Mouse (Mus musculus) stomach, embryonic 16.5 days (tissue): ENCODE results near the gene Grm8. TPM values are rescaled to one million over a fixed set of nuclear protein-coding genes. Genes with fewer than 3 reads are reported as not detected.

Source experiments
- ATAC-seq: fragments of 200-750 bp; cut with Nextera tagmentation; 2 replicates; pipeline ENCODE4 v1.8.0; 2017; ENCODE audit warnings: moderate number of reproducible peaks, moderate TSS enrichment; ENCODE audit not compliant: insufficient read depth, low FRiP score
- H3K27ac ChIP-seq: fragments of 300-500 bp; sonication (generic); 2 replicates; pipeline ENCODE4 v1.5.1; 2014; ENCODE audit warnings: low read length
- H3K27me3 ChIP-seq: fragments of 300-500 bp; sonication (generic); 2 replicates; pipeline ENCODE4 v1.6.1; 2014; ENCODE audit warnings: low read length, control low read depth, mixed read lengths; ENCODE audit not compliant: control insufficient read depth, insufficient read depth
- H3K36me3 ChIP-seq: fragments of 300-500 bp; sonication (generic); 2 replicates; pipeline ENCODE4 v1.6.1; 2014; ENCODE audit warnings: low read length; ENCODE audit not compliant: control insufficient read depth, insufficient read depth
- H3K4me1 ChIP-seq: fragments of 300-500 bp; sonication (generic); 2 replicates; pipeline ENCODE4 v1.6.1; 2014; ENCODE audit warnings: low read length, control low read depth, mixed read lengths; ENCODE audit not compliant: control insufficient read depth, insufficient read depth
- H3K4me2 ChIP-seq: fragments of 300-500 bp; sonication (generic); 2 replicates; pipeline ENCODE4 v1.6.1; 2014; ENCODE audit warnings: low read depth, low read length, mixed read lengths
- H3K4me3 ChIP-seq: fragments of 300-500 bp; sonication (generic); replicated peaks from 2 replicates; pipeline ENCODE4 v1.5.1; 2014; ENCODE audit warnings: mild to moderate bottlenecking, low read length
- H3K9ac ChIP-seq: fragments of 300-500 bp; sonication (generic); 2 replicates; pipeline ENCODE4 v1.6.1; 2014; ENCODE audit warnings: low read length
- H3K9me3 ChIP-seq: fragments of 300-500 bp; sonication (generic); replicated peaks from 2 replicates; pipeline ENCODE4 v1.6.1; 2016; ENCODE audit warnings: low read length, control low read depth; ENCODE audit not compliant: control insufficient read depth
- whole genome bisulfite sequencing: fragments of 180-500 bp; shearing (Covaris S2); extraction: QIAGEN DNeasy Blood & Tissue Kit; methylation state at CpG from one replicate; pipeline ENCODE4 v1.1.7; 2014; 5-methylcytosine and 5-hydroxymethylcytosine counted together
- polyA plus RNA-seq: library from polyadenylated mRNA; unstranded; fragments of >200 nt; fragmentation: Nextera tagmentation; extraction: Ambion mirVana; gene quantifications from 2 replicates; pipeline ENCODE4 v1.2.1, GENCODE M21; 2015

Gene Grm8
- polyA plus RNA-seq, 1 experiment from 2014 or later: 1.6 TPM

DNA sequence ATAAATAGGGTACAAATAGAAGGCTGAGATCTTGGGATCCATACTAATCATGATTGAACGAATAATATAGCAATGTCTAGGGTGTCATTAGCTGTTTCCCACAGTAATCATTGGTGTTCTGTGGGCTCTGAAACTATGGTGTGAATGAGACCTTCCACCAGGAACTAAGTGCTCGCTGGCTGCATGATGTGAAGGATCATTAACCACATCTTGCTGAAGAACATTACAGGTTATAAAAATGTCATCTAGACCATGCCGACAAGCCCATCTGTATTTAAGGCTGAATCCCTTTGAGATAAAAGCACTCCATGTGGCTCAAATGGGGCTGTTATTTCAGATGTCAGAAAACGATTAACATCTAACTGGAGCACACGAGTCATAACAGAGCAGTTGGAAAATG lies 674.0 kb downstream of the Grm8 start:
- no peak overlapping the region for H3K4me3 ChIP-seq
- H3K9me3 ChIP-seq: no peaks in the 10 kb centered on the region
- no peaks in the 10 kb centered on the region for H3K27me3 ChIP-seq
- no peak for ATAC-seq
- no peaks in the 10 kb centered on the region for H3K36me3 ChIP-seq
- H3K4me2 ChIP-seq: no peak overlapping the region
- no peaks in the 10 kb centered on the region for H3K4me1 ChIP-seq
- no peak overlapping the region for H3K27ac ChIP-seq
- no peak overlapping the region for H3K9ac ChIP-seq
- WGBS: 63% methylated on average over 5 of the region's 5 CpGs

- Histone ChIP-seq H3K4me3 (no peak overlapping the region), H3K4me1 (no peaks in the 10 kb centered on the region), H3K27me3 (no peaks in the 10 kb centered on the region), H3K27ac (no peak overlapping the region), H3K9ac (no peak overlapping the region), H3K9me3 (no peaks in the 10 kb centered on the region), H3K4me2 (no peak overlapping the region), H3K36me3 (no peaks in the 10 kb centered on the region)
- ATAC-seq: no peak
- 69% methylated on average over 4 of the region's 4 CpGs for WGBS
These were observed 726.5 kb downstream of the Grm8 start for GRCm38 (mm10) chr6:27408473-27408872.

- H3K36me3 ChIP-seq: no peaks in the 10 kb centered on the region
- H3K27ac ChIP-seq: no peak overlapping the region
- H3K9me3 ChIP-seq: no peaks in the 10 kb centered on the region
- no peak overlapping the region for H3K9ac ChIP-seq
- no peaks in the 10 kb centered on the region for H3K27me3 ChIP-seq
- ATAC-seq: no peak
- no peak overlapping the region for H3K4me3 ChIP-seq
- no peaks in the 10 kb centered on the region for H3K4me1 ChIP-seq
- no peak overlapping the region for H3K4me2 ChIP-seq
These were observed 762.6 kb downstream of the Grm8 start for GRCm38 (mm10) chr6:27372416-27372815.

GRCm38 (mm10) chr6:27371095-27371494 lies 763.9 kb downstream of the Grm8 start:
- H3K4me1 ChIP-seq: no peaks in the 10 kb centered on the region
- no peaks in the 10 kb centered on the region for H3K36me3 ChIP-seq
- H3K27ac ChIP-seq: no peak overlapping the region
- WGBS: 52% methylated on average over 2 of the region's 2 CpGs
- H3K9ac ChIP-seq: no peak overlapping the region
- H3K4me2 ChIP-seq: no peak overlapping the region
- H3K4me3 ChIP-seq: no peak overlapping the region
- no peaks in the 10 kb centered on the region for H3K27me3 ChIP-seq
- H3K9me3 ChIP-seq: no peaks in the 10 kb centered on the region
- ATAC-seq: no peak

DNA sequence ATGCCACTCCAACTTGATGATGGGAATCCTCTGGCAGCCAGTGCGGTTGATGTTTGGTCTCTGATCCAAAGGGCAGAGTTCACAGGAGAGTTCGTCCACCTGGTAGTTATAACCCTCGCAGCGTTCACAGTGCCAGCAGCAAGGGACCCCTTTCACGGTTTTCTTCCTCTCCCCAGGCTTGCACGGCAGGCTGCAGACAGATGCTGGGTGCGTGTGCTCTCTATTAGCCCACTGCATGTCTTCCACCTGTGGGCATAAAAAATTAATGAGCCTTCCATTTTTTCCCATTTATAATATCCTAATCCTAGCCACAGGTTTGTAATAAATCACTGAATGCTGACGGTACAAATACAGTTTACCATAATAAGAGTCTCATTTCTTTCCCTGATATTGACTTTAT lies 771.2 kb downstream of the Grm8 start:
- WGBS: 70% methylated on average over 8 of the region's 8 CpGs
- Histone ChIP-seq H3K4me1 (no peaks in the 10 kb centered on the region), H3K36me3 (no peaks in the 10 kb centered on the region), H3K4me2 (no peak overlapping the region), H3K27me3 (no peaks in the 10 kb centered on the region), H3K4me3 (no peak overlapping the region), H3K9ac (no peak overlapping the region), H3K9me3 (no peaks in the 10 kb centered on the region), H3K27ac (no peak overlapping the region)
- ATAC-seq: no peak

DNA sequence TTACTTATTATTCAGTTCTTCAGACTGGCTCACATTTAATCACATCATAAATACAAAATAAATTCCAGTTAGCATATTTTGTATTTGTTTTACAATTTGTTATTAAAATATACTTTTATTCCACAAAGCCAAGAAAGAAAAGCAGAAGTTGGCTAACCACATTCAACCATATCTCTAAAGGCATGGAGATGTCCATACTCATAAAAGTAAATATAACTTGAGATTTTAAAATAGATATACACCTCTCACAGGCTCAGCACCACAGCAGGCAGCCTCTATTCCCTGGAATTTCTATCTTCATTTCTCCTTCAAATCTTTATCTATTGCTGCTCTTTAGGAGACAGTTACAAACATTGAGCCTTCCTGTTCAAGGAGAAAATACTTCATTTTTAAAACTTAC lies 774.5 kb downstream of the Grm8 start:
- Histone ChIP-seq H3K27ac (no peak overlapping the region), H3K36me3 (no peaks in the 10 kb centered on the region), H3K4me3 (no peak overlapping the region), H3K9me3 (no peaks in the 10 kb centered on the region), H3K4me2 (no peak overlapping the region), H3K9ac (no peak overlapping the region), H3K27me3 (no peaks in the 10 kb centered on the region), H3K4me1 (no peaks in the 10 kb centered on the region)
- ATAC-seq: no peak

DNA sequence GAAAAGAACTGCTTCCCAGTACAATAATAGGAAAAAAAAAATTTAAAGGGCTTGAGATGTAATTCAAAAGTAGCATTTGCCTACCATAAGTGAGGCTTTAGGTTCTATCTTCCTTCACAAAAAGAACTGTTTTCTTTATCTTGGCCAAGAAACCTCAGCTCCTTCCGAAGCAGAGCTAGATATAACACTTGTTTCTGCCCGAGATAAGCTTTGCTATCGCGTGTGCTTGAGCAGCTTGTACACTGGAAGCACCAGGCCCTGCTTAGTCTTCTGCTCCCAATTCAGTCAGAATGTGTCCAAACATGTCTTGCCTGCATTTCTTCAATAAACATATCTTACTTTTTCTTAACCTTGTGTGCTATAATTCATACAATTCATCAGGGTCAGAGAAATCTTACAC lies 783.8 kb downstream of the Grm8 start:
- H3K4me2 ChIP-seq: no peak overlapping the region
- 72% methylated on average over 4 of the region's 4 CpGs for WGBS
- no peaks in the 10 kb centered on the region for H3K36me3 ChIP-seq
- no peaks in the 10 kb centered on the region for H3K4me1 ChIP-seq
- H3K27me3 ChIP-seq: no peaks in the 10 kb centered on the region
- no peaks in the 10 kb centered on the region for H3K9me3 ChIP-seq
- ATAC-seq: no peak
- no peak overlapping the region for H3K9ac ChIP-seq
- no peak overlapping the region for H3K27ac ChIP-seq
- H3K4me3 ChIP-seq: no peak overlapping the region

DNA sequence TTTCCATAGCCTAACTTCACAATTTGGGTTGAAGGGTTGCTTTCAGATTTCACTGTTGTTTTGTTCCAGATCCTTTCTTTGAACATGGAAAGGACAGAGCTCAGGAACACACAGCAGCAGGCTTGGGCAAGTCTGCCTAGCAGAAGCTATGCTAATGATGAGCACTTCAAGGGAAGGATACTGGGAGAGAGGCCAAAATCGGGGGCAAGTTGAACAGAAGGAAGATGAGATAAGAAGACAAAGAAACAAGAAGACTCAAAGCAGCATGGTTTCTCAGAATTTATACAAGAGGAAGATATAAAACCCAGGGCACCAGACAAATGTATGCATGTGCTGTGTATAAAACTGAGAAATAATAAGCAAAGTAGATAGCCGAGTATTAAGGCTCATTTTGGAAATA lies 786.7 kb downstream of the Grm8 start:
- ATAC-seq: no peak
- H3K4me2 ChIP-seq: no peak overlapping the region
- no peaks in the 10 kb centered on the region for H3K4me1 ChIP-seq
- no peak overlapping the region for H3K4me3 ChIP-seq
- H3K9me3 ChIP-seq: no peaks in the 10 kb centered on the region
- H3K27ac ChIP-seq: no peak overlapping the region
- no peak overlapping the region for H3K9ac ChIP-seq
- H3K27me3 ChIP-seq: no peaks in the 10 kb centered on the region
- no peaks in the 10 kb centered on the region for H3K36me3 ChIP-seq
- 59% methylated on average over 2 of the region's 2 CpGs for WGBS

DNA sequence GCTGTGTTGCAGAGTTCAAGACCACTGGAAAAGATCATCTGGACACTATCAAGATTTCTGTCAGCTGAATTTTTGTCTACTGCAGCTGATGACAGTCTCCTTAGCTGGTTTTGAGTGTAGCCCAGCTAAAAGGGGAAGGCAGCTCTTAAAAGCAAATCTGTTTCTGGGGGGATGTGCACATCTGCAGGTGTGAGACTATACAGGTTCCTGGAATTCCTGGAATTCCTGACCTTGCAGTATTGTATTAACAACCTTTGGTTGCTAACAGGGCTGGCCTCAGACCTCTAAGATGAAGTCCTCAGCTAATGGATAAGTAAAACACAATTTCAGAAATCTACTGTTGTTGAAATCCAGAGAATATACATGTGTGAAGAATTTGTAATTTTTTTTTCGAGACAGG lies 788.7 kb downstream of the Grm8 start:
- no peaks in the 10 kb centered on the region for H3K27me3 ChIP-seq
- ATAC-seq: no peak
- no peaks in the 10 kb centered on the region for H3K4me1 ChIP-seq
- no peaks in the 10 kb centered on the region for H3K9me3 ChIP-seq
- H3K27ac ChIP-seq: no peak overlapping the region
- no peak overlapping the region for H3K9ac ChIP-seq
- no peaks in the 10 kb centered on the region for H3K36me3 ChIP-seq
- H3K4me3 ChIP-seq: no peak overlapping the region
- WGBS: 72% methylated on average over 1 of the region's 1 CpGs
- H3K4me2 ChIP-seq: no peak overlapping the region

DNA sequence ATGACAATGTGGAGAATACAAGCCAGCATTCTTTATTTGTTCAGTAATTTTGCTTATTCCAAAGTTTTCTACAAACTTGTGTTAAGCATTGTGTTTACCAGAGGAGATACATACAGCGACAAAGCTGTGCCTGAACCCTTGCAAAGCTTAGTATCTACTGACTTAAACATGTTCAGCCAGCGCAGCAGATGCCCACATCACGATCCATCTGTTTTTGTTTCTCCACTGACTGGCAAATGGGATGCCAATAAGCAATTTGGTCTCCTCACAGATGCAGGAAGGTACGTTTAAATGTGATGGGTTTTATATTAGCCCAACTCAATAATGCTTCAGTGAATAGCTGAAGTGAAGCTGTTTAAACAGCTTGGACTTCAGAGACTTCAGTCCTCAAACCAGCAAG lies 794.8 kb downstream of the Grm8 start:
- no peaks in the 10 kb centered on the region for H3K4me1 ChIP-seq
- no peak overlapping the region for H3K27ac ChIP-seq
- H3K4me3 ChIP-seq: no peak overlapping the region
- H3K9me3 ChIP-seq: no peaks in the 10 kb centered on the region
- no peaks in the 10 kb centered on the region for H3K27me3 ChIP-seq
- no peak overlapping the region for H3K9ac ChIP-seq
- no peak for ATAC-seq
- H3K36me3 ChIP-seq: no peaks in the 10 kb centered on the region
- WGBS: 87% methylated on average over 4 of the region's 4 CpGs
- no peak overlapping the region for H3K4me2 ChIP-seq
